Mouse (Mus musculus) intestine, embryonic 15.5 days (tissue): ENCODE measurements around the gene Prim1. TPM values are rescaled to one million over a fixed set of nuclear protein-coding genes. Genes with fewer than 3 reads are reported as not detected.
"Not testable (repeated sequence)": the region's sequence is repeated elsewhere in the genome, so short reads cannot be mapped to it uniquely, and the experiment has no call there.

Source experiments
- ATAC-seq: fragments of 200-750 bp; cut with Nextera tagmentation; 2 replicates; pipeline ENCODE4 v1.8.0; 2017; ENCODE audit warnings: moderate TSS enrichment, moderate library complexity
- H3K27ac ChIP-seq: fragments of 300-500 bp; sonication (generic); 2 replicates; pipeline ENCODE4 v1.5.1; 2015; ENCODE audit warnings: mild to moderate bottlenecking, inconsistent platforms
- H3K27me3 ChIP-seq: fragments of 300-500 bp; sonication (generic); replicated peaks from 2 replicates; pipeline ENCODE4 v1.6.1; 2015; ENCODE audit warnings: inconsistent platforms
- H3K36me3 ChIP-seq: fragments of 300-500 bp; sonication (generic); 2 replicates; pipeline ENCODE4 v1.6.1; 2015; ENCODE audit warnings: inconsistent platforms
- H3K4me1 ChIP-seq: fragments of 300-500 bp; sonication (generic); replicated peaks from 2 replicates; pipeline ENCODE4 v1.6.1; 2015; ENCODE audit warnings: inconsistent platforms
- H3K4me2 ChIP-seq: fragments of 300-500 bp; sonication (generic); replicated peaks from 2 replicates; pipeline ENCODE4 v1.6.1; 2015; ENCODE audit warnings: mild to moderate bottlenecking, inconsistent platforms
- H3K4me3 ChIP-seq: fragments of 300-500 bp; sonication (generic); replicated peaks from 2 replicates; pipeline ENCODE4 v1.5.1; 2015; ENCODE audit warnings: inconsistent platforms
- H3K9ac ChIP-seq: fragments of 300-500 bp; sonication (generic); 2 replicates; pipeline ENCODE4 v1.6.1; 2015; ENCODE audit warnings: inconsistent platforms
- H3K9me3 ChIP-seq: fragments of 300-500 bp; sonication (generic); 2 replicates; pipeline ENCODE4 v1.6.1; 2016; ENCODE audit warnings: inconsistent platforms
- WGBS: fragments of 180-500 bp; shearing (Covaris S2); methylation state at CpG from one replicate; pipeline ENCODE4 v1.1.7; 2015; 5-methylcytosine and 5-hydroxymethylcytosine counted together
- polyA plus RNA-seq: library from polyadenylated mRNA; unstranded; fragments of >200 nt; fragmentation: Nextera tagmentation; extraction: Ambion mirVana; gene quantifications from 2 replicates; pipeline ENCODE4 v1.2.1, GENCODE M21; 2015

The Prim1 gene
- polyA plus RNA-seq, 1 experiment from 2014 or later = 73.0 TPM

GRCm38 (mm10) chr10:128059207-128059981, 44.4 kb downstream of the Prim1 start:
- H3K4me1 ChIP-seq = peaks cover 8% of the 10 kb centered on the region
- ATAC-seq = peak; percentile 68
- H3K4me2 ChIP-seq = peak overlapping the region; percentile 84
- WGBS = under 1% methylated on average over 52 of the region's 62 CpGs
- peak overlapping the region; percentile 85 for H3K9ac ChIP-seq
- peak overlapping the region; percentile 79 for H3K4me3 ChIP-seq
- H3K9me3 ChIP-seq = no peaks in the 10 kb centered on the region
- no peaks in the 10 kb centered on the region for H3K27me3 ChIP-seq
- peaks cover 7% of the 10 kb centered on the region; the same call in 1 of the 2 replicates for H3K36me3 ChIP-seq
- H3K27ac ChIP-seq = peak overlapping the region; percentile 99

- Histone ChIP-seq H3K4me3 (peak overlapping the region; percentile 79; the same call in 1 of the 2 replicates), H3K9me3 (no peaks in the 10 kb centered on the region), H3K27ac (no peak overlapping the region), H3K4me2 (peak overlapping the region; percentile 84), H3K27me3 (no peaks in the 10 kb centered on the region), H3K4me1 (peaks cover 8% of the 10 kb centered on the region), H3K36me3 (peaks cover 7% of the 10 kb centered on the region; the same call in 1 of the 2 replicates), H3K9ac (peak overlapping the region; percentile 40; the same call in 1 of the 2 replicates)
- ATAC-seq = no peak
- WGBS = 85% methylated on average over 5 of the region's 5 CpGs
These were observed 46.1 kb downstream of the Prim1 start for GRCm38 (mm10) chr10:128061109-128061508.

GRCm38 (mm10) chr10:128062221-128062989, 47.4 kb downstream of the Prim1 start:
- H3K9ac ChIP-seq = no peak overlapping the region
- no peak for ATAC-seq
- no peak overlapping the region for H3K27ac ChIP-seq
- peaks cover 8% of the 10 kb centered on the region for H3K4me1 ChIP-seq
- no peak overlapping the region for H3K4me3 ChIP-seq
- H3K36me3 ChIP-seq = peaks cover 7% of the 10 kb centered on the region
- H3K27me3 ChIP-seq = no peaks in the 10 kb centered on the region
- no peak overlapping the region for H3K4me2 ChIP-seq
- 89% methylated on average over 6 of the region's 6 CpGs for WGBS
- H3K9me3 ChIP-seq = no peaks in the 10 kb centered on the region

GRCm38 (mm10) chr10:128066072-128066471, 51.1 kb downstream of the Prim1 start:
- Histone ChIP-seq H3K4me2 (no peak overlapping the region), H3K4me3 (no peak overlapping the region), H3K9me3 (no peaks in the 10 kb centered on the region), H3K36me3 (peaks cover 23% of the 10 kb centered on the region), H3K27ac (no peak overlapping the region), H3K9ac (no peak overlapping the region), H3K27me3 (no peaks in the 10 kb centered on the region), H3K4me1 (no peaks in the 10 kb centered on the region; the same call in 1 of the 2 replicates)
- ATAC-seq = no peak
- 84% methylated on average over 5 of the region's 5 CpGs for WGBS

- Histone ChIP-seq H3K36me3 (peaks cover 31% of the 10 kb centered on the region), H3K27ac (no peak overlapping the region), H3K9ac (no peak overlapping the region), H3K4me2 (no peak overlapping the region), H3K9me3 (no peaks in the 10 kb centered on the region), H3K4me1 (no peaks in the 10 kb centered on the region), H3K27me3 (no peaks in the 10 kb centered on the region), H3K4me3 (no peak overlapping the region)
- 91% methylated on average over 4 of the region's 4 CpGs for WGBS
- ATAC-seq = no peak
These were observed 54.2 kb downstream of the Prim1 start for GRCm38 (mm10) chr10:128069201-128069600.

- not testable (repeated sequence) for ATAC-seq, H3K4me2 ChIP-seq, H3K27me3 ChIP-seq, H3K4me1 ChIP-seq, H3K27ac ChIP-seq, H3K4me3 ChIP-seq, H3K9ac ChIP-seq, H3K9me3 ChIP-seq
- H3K36me3 ChIP-seq = peaks cover 31% of the 10 kb centered on the region
- WGBS = 89% methylated on average over 2 of the region's 2 CpGs
These were observed 55.5 kb downstream of the Prim1 start for GRCm38 (mm10) chr10:128070432-128070831.

GRCm38 (mm10) chr10:128078269-128078668, 63.3 kb downstream of the Prim1 start:
- not testable (repeated sequence) for H3K36me3 ChIP-seq, H3K4me1 ChIP-seq, H3K9ac ChIP-seq, H3K4me2 ChIP-seq, H3K9me3 ChIP-seq, H3K4me3 ChIP-seq, H3K27ac ChIP-seq, H3K27me3 ChIP-seq, ATAC-seq
- 81% methylated on average over 5 of the region's 5 CpGs for WGBS

Other genes with a start within 250 kb of the Prim1 start
- gene Rdh9, start 238.8 kb upstream of the Prim1 start, polyA plus RNA-seq = 0.13 TPM in 1 of 2 replicates, not detected in the other
- not detected in 2 replicates for gene Rdh16, start 214.0 kb upstream of the Prim1 start, polyA plus RNA-seq
- not detected in 2 replicates for gene Rdh19, start 165.2 kb upstream of the Prim1 start, polyA plus RNA-seq
- gene Rdh16f2, start 148.7 kb upstream of the Prim1 start, polyA plus RNA-seq = 0.19 and 0.34 TPM in 2 replicates
- 0.35 and 0.63 TPM in 2 replicates for gene Rdh7, start 126.4 kb upstream of the Prim1 start, polyA plus RNA-seq
- gene Sdr9c7, start 116.7 kb upstream of the Prim1 start, polyA plus RNA-seq = 0.16 and 0.26 TPM in 2 replicates
- gene Hsd17b6, start 7.6 kb upstream of the Prim1 start, polyA plus RNA-seq = 0.38 and 0.48 TPM in 2 replicates
- 779 and 830 TPM in 2 replicates for gene Naca, start 20.4 kb downstream of the Prim1 start, polyA plus RNA-seq
- gene Ptges3, start 43.8 kb downstream of the Prim1 start, polyA plus RNA-seq = 482 and 586 TPM in 2 replicates
- 3,029 and 3,109 TPM in 2 replicates for gene Atp5b, start 68.1 kb downstream of the Prim1 start, polyA plus RNA-seq
- gene Baz2a, start 76.4 kb downstream of the Prim1 start, polyA plus RNA-seq = 11.7 and 12.5 TPM in 2 replicates
- gene Rbms2, start 165.1 kb downstream of the Prim1 start, polyA plus RNA-seq = 24.8 and 27.0 TPM in 2 replicates
- gene Gls2, start 179.3 kb downstream of the Prim1 start, polyA plus RNA-seq = 1.8 and 3.3 TPM in 2 replicates
- gene Spryd4, start 196.6 kb downstream of the Prim1 start, polyA plus RNA-seq = 34.8 and 35.9 TPM in 2 replicates
- 0.19 TPM in 1 of 2 replicates, not detected in the other for gene Mip, start 210.7 kb downstream of the Prim1 start, polyA plus RNA-seq
- gene Timeless, start 216.9 kb downstream of the Prim1 start, polyA plus RNA-seq = 40.8 and 41.3 TPM in 2 replicates
- gene Apon, start 238.9 kb downstream of the Prim1 start, polyA plus RNA-seq = 0.26 and 0.35 TPM in 2 replicates